Mouse (Mus musculus): ENCODE data around the gene Rps19. TPM values are rescaled to one million over a fixed set of nuclear protein-coding genes. Genes with fewer than 3 reads are reported as not detected.
A peak's percentile ranks its signal among the peaks of the same experiment; 100 is the strongest.
"Not testable (repeated sequence)": the region's sequence is repeated elsewhere in the genome, so short reads cannot be mapped to it uniquely, and the experiment has no call there.

Gene Rps19
- 1,197 and 1,586 TPM in 2 replicates for polyA plus RNA-seq (2014; fragmentation: Nextera tagmentation; extraction: Ambion mirVana)

GRCm38 (mm10) chr7:24883896-24884692 is at the start of gene Rps19:
Gene Rps19 (plus strand): TSS chr7:24884371.
- DNase-seq (ENCODE audit: low spot score) (peak; percentile 100), ATAC-seq (ENCODE audit: low FRiP score) (peak; percentile 94)
- Histone ChIP-seq H3K9me3 (ENCODE audit: control insufficient read depth, low read length) (no peaks in the 10 kb centered on the region), H3K27me3 (ENCODE audit: control insufficient read depth, insufficient read depth, low read length) (no peaks in the 10 kb centered on the region), H3K27ac (peak within 1 kb of the TSS; percentile 87), H3K4me3 (replicated peaks; ENCODE audit: low read length) (peak within 1 kb of the TSS; percentile 89), H3K4me2 (replicated peaks) (peak within 1 kb of the TSS; percentile 92), H3K9ac (peak within 1 kb of the TSS; percentile 97), H3K4me1 (replicated peaks; ENCODE audit: control insufficient read depth, insufficient read depth, low read length) (peaks cover 17% of the 10 kb centered on the region), H3K36me3 (replicated peaks; ENCODE audit: control insufficient read depth, insufficient read depth) (peaks cover 38% of the 10 kb centered on the region)
- under 1% methylated on average over 57 of the region's 57 CpGs for WGBS

- not testable (repeated sequence) for H3K4me2 ChIP-seq (replicated peaks); ATAC-seq (ENCODE audit: low FRiP score); H3K27ac ChIP-seq; H3K4me3 ChIP-seq (replicated peaks; ENCODE audit: low read length); H3K4me1 ChIP-seq (replicated peaks; ENCODE audit: control insufficient read depth, insufficient read depth, low read length); H3K9ac ChIP-seq; H3K9me3 ChIP-seq (ENCODE audit: control insufficient read depth, low read length); DNase-seq (ENCODE audit: low spot score); H3K36me3 ChIP-seq (replicated peaks; ENCODE audit: control insufficient read depth, insufficient read depth); H3K27me3 ChIP-seq (ENCODE audit: control insufficient read depth, insufficient read depth, low read length)
- WGBS, result 68% methylated on average over 11 of the region's 13 CpGs
These were observed 45.3 kb upstream of the Rps19 start for GRCm38 (mm10) chr7:24838732-24839409.

DNA sequence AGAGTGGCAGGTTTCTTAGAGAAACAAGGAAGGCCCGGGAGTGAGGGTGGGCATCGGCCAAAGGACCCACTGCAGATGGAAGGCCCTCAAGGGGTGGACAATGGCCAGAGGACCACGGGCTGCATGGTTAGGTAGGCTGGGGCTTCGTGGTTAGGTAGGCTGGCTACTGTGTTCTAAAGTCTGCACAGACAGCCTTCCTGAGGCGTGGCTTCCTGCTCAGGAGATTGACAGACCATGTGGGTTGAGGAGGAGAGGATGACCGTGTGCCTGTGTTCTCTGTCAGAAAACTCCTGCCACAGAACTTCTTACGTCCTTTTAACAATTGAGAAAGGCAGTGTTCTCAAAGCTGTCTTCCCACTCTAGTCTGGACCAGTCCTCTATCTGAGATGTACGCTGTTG is 44.8 kb upstream of the Rps19 start:
- no peaks in the 10 kb centered on the region for H3K9me3 ChIP-seq (ENCODE audit: control insufficient read depth, low read length)
- ATAC-seq (ENCODE audit: low FRiP score) (no peak), DNase-seq (ENCODE audit: low spot score) (no peak)
- no peak overlapping the region for H3K4me3 ChIP-seq (replicated peaks; ENCODE audit: low read length)
- H3K4me2 ChIP-seq (replicated peaks), result no peak overlapping the region
- no peaks in the 10 kb centered on the region for H3K27me3 ChIP-seq (ENCODE audit: control insufficient read depth, insufficient read depth, low read length)
- H3K27ac ChIP-seq, result no peak overlapping the region
- H3K36me3 ChIP-seq (replicated peaks; ENCODE audit: control insufficient read depth, insufficient read depth), result no peaks in the 10 kb centered on the region
- 84% methylated on average over 8 of the region's 8 CpGs for WGBS
- no peaks in the 10 kb centered on the region for H3K4me1 ChIP-seq (replicated peaks; ENCODE audit: control insufficient read depth, insufficient read depth, low read length)
- no peak overlapping the region for H3K9ac ChIP-seq

DNA sequence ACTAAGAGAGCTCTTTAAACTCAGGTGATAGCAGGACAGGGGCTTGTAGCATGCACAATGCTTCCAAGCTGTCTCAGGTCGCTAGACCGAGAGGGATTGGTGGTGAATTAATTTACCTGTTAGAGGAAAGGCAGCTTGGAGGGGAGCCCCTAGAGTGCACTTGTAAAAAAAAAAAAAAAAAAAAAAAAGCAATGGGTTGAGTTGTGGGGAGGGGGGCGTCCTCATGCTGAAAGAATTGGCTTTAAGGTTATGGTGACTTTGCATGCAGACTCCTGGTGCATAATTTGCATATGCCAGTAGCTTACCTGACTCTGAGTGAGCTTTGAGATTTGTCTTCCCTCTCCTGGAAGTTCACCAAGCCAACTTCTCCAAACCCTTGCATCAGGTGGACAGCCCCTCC is 43.8 kb upstream of the Rps19 start:
- no peak for ATAC-seq (ENCODE audit: low FRiP score)
- no peak for DNase-seq (ENCODE audit: low spot score)
- Histone ChIP-seq H3K4me2 (replicated peaks) (no peak overlapping the region), H3K9me3 (ENCODE audit: control insufficient read depth, low read length) (no peaks in the 10 kb centered on the region), H3K27ac (no peak overlapping the region), H3K27me3 (ENCODE audit: control insufficient read depth, insufficient read depth, low read length) (no peaks in the 10 kb centered on the region), H3K4me3 (replicated peaks; ENCODE audit: low read length) (no peak overlapping the region), H3K4me1 (replicated peaks; ENCODE audit: control insufficient read depth, insufficient read depth, low read length) (no peaks in the 10 kb centered on the region), H3K9ac (no peak overlapping the region), H3K36me3 (replicated peaks; ENCODE audit: control insufficient read depth, insufficient read depth) (no peaks in the 10 kb centered on the region)
- 65% methylated on average over 3 of the region's 3 CpGs for WGBS

- ATAC-seq (ENCODE audit: low FRiP score) (no peak), DNase-seq (ENCODE audit: low spot score) (no peak)
- Histone ChIP-seq H3K4me2 (replicated peaks) (no peak overlapping the region), H3K27ac (no peak overlapping the region), H3K9me3 (ENCODE audit: control insufficient read depth, low read length) (no peaks in the 10 kb centered on the region), H3K27me3 (ENCODE audit: control insufficient read depth, insufficient read depth, low read length) (no peaks in the 10 kb centered on the region), H3K9ac (no peak overlapping the region), H3K4me3 (replicated peaks; ENCODE audit: low read length) (no peak overlapping the region), H3K36me3 (replicated peaks; ENCODE audit: control insufficient read depth, insufficient read depth) (no peaks in the 10 kb centered on the region), H3K4me1 (replicated peaks; ENCODE audit: control insufficient read depth, insufficient read depth, low read length) (no peaks in the 10 kb centered on the region; the same call in 1 of the 2 replicates)
- WGBS, result 76% methylated on average over 4 of the region's 4 CpGs
These were observed 43.2 kb upstream of the Rps19 start for GRCm38 (mm10) chr7:24841009-24841408.

DNA sequence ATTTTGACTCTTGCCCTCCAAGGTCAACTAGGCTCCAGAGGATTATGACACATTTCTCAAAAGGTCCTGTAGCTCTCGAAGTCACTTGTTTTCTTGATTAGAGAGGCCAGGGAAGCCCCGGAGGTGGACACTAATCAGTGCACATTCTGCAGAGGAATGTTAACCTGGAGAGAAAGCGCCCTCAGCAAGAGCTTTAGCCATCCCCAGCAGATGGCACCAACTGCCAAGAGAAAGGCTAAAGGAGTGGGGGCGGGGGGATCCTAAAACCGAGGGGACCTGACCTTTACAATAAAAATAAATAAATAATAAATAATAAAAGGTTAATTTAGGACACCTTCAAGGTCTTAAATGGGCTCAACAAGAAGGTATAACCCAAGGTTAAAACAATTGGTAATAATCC is 40.0 kb upstream of the Rps19 start:
- H3K27ac ChIP-seq, result no peak overlapping the region
- no peaks in the 10 kb centered on the region for H3K9me3 ChIP-seq (ENCODE audit: control insufficient read depth, low read length)
- no peak overlapping the region for H3K9ac ChIP-seq
- no peaks in the 10 kb centered on the region for H3K27me3 ChIP-seq (ENCODE audit: control insufficient read depth, insufficient read depth, low read length)
- H3K4me1 ChIP-seq (replicated peaks; ENCODE audit: control insufficient read depth, insufficient read depth, low read length), result no peaks in the 10 kb centered on the region; the same call in 1 of the 2 replicates
- H3K4me3 ChIP-seq (replicated peaks; ENCODE audit: low read length), result no peak overlapping the region
- ATAC-seq (ENCODE audit: low FRiP score), result no peak
- WGBS, result 43% methylated on average over 5 of the region's 5 CpGs
- no peak overlapping the region for H3K4me2 ChIP-seq (replicated peaks)
- DNase-seq (ENCODE audit: low spot score), result no peak
- no peaks in the 10 kb centered on the region for H3K36me3 ChIP-seq (replicated peaks; ENCODE audit: control insufficient read depth, insufficient read depth)

- Histone ChIP-seq H3K27me3 (ENCODE audit: control insufficient read depth, insufficient read depth, low read length) (no peaks in the 10 kb centered on the region), H3K27ac (no peak overlapping the region), H3K9me3 (ENCODE audit: control insufficient read depth, low read length) (no peaks in the 10 kb centered on the region), H3K4me1 (replicated peaks; ENCODE audit: control insufficient read depth, insufficient read depth, low read length) (no peaks in the 10 kb centered on the region; the same call in 1 of the 2 replicates), H3K36me3 (replicated peaks; ENCODE audit: control insufficient read depth, insufficient read depth) (no peaks in the 10 kb centered on the region), H3K4me2 (replicated peaks) (no peak overlapping the region), H3K4me3 (replicated peaks; ENCODE audit: low read length) (no peak overlapping the region), H3K9ac (no peak overlapping the region)
- ATAC-seq (ENCODE audit: low FRiP score) (no peak), DNase-seq (ENCODE audit: low spot score) (no peak)
- WGBS, result 83% methylated on average over 9 of the region's 9 CpGs
These were observed 39.0 kb upstream of the Rps19 start for GRCm38 (mm10) chr7:24845181-24845580.

DNA sequence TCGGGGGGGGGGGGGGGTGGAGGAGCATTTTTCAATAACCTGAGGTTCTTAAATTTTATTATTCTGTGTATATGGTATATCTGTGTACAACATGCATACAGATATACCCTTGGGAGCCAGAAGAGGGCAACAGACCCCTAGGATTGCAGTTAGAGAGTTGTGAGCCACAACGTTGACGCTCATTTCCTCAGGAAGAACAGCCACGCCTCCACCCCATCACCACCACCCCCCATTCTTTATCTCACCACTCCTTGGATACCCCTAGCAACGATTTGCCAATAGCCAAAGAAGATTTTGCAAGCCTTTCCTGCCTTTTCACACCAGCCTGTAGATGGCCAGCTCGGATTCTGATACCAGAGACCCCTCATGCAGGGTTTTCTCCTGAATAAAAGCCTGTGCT is 38.5 kb upstream of the Rps19 start:
- WGBS, result under 1% methylated on average over 6 of the region's 6 CpGs
- Histone ChIP-seq H3K4me1 (replicated peaks; ENCODE audit: control insufficient read depth, insufficient read depth, low read length) (no peaks in the 10 kb centered on the region; the same call in 1 of the 2 replicates), H3K4me2 (replicated peaks) (no peak overlapping the region), H3K27me3 (ENCODE audit: control insufficient read depth, insufficient read depth, low read length) (no peaks in the 10 kb centered on the region), H3K27ac (no peak overlapping the region), H3K9me3 (ENCODE audit: control insufficient read depth, low read length) (no peaks in the 10 kb centered on the region), H3K36me3 (replicated peaks; ENCODE audit: control insufficient read depth, insufficient read depth) (no peaks in the 10 kb centered on the region), H3K9ac (no peak overlapping the region), H3K4me3 (replicated peaks; ENCODE audit: low read length) (no peak overlapping the region)
- DNase-seq (ENCODE audit: low spot score) (no peak), ATAC-seq (ENCODE audit: low FRiP score) (no peak)

GRCm38 (mm10) chr7:24846576-24846975 is 37.6 kb upstream of the Rps19 start:
- not testable (repeated sequence) for DNase-seq (ENCODE audit: low spot score); H3K4me2 ChIP-seq (replicated peaks); H3K27ac ChIP-seq; H3K4me1 ChIP-seq (replicated peaks; ENCODE audit: control insufficient read depth, insufficient read depth, low read length); H3K27me3 ChIP-seq (ENCODE audit: control insufficient read depth, insufficient read depth, low read length); ATAC-seq (ENCODE audit: low FRiP score); H3K36me3 ChIP-seq (replicated peaks; ENCODE audit: control insufficient read depth, insufficient read depth); H3K9me3 ChIP-seq (ENCODE audit: control insufficient read depth, low read length); H3K9ac ChIP-seq; H3K4me3 ChIP-seq (replicated peaks; ENCODE audit: low read length)
- 51% methylated on average over 2 of the region's 2 CpGs for WGBS

Data from hindbrain, embryonic 14.5 days (tissue).